Mouse (Mus musculus) midbrain, embryonic 14.5 days (tissue): ENCODE measurements around the gene AC161166.1. TPM values are rescaled to one million over a fixed set of nuclear protein-coding genes. Genes with fewer than 3 reads are reported as not detected.

Experiments
- ATAC-seq: fragments of 200-750 bp; cut with Nextera tagmentation; 2 replicates; pipeline ENCODE4 v1.8.0; 2017; ENCODE audit warnings: moderate number of reproducible peaks, moderate library complexity; ENCODE audit not compliant: low FRiP score, low TSS enrichment
- DNase-seq: peaks from one replicate; pipeline ENCODE4 v3.0.0-alpha.2; 2015
- H3K27ac ChIP-seq: fragments of 300-500 bp; sonication (generic); replicated peaks from 2 replicates; pipeline ENCODE4 v1.5.1; 2014; ENCODE audit warnings: mild to moderate bottlenecking, low read depth, low read length, moderate library complexity
- H3K27me3 ChIP-seq: fragments of 300-500 bp; sonication (generic); 2 replicates; pipeline ENCODE4 v1.6.1; 2014; ENCODE audit warnings: low read length, control low read depth, mixed read lengths; ENCODE audit not compliant: control insufficient read depth, insufficient read depth
- H3K36me3 ChIP-seq: fragments of 300-500 bp; sonication (generic); 2 replicates; pipeline ENCODE4 v1.6.1; 2014; ENCODE audit warnings: low read length, control low read depth; ENCODE audit not compliant: control insufficient read depth, insufficient read depth
- H3K4me1 ChIP-seq: fragments of 300-500 bp; sonication (generic); 2 replicates; pipeline ENCODE4 v1.6.1; 2014; ENCODE audit warnings: mild to moderate bottlenecking, antibody characterized with exemption, low read length, control low read depth; ENCODE audit not compliant: control insufficient read depth, insufficient read depth
- H3K4me2 ChIP-seq: fragments of 300-500 bp; sonication (generic); 2 replicates; pipeline ENCODE4 v1.6.1; 2014; ENCODE audit warnings: mild to moderate bottlenecking, low read length, moderate library complexity
- H3K4me3 ChIP-seq: fragments of 300-500 bp; sonication (generic); replicated peaks from 2 replicates; pipeline ENCODE4 v1.5.1; 2014; ENCODE audit warnings: low read depth, low read length
- H3K9ac ChIP-seq: fragments of 300-500 bp; sonication (generic); replicated peaks from 2 replicates; pipeline ENCODE4 v1.6.1; 2014; ENCODE audit warnings: mild to moderate bottlenecking, low read length, moderate library complexity
- H3K9me3 ChIP-seq: fragments of 300-500 bp; sonication (generic); 2 replicates; pipeline ENCODE4 v1.6.1; 2016; ENCODE audit warnings: low read length, control low read depth, mixed read lengths; ENCODE audit not compliant: control insufficient read depth
- WGBS: fragments of 180-500 bp; shearing (Covaris S2); extraction: QIAGEN DNeasy Blood & Tissue Kit; methylation state at CpG from one replicate; pipeline ENCODE4 v1.1.7; 2014; 5-methylcytosine and 5-hydroxymethylcytosine counted together
- polyA plus RNA-seq: library from polyadenylated mRNA; unstranded; fragments of >200 nt; fragmentation: Nextera tagmentation; extraction: Ambion mirVana; gene quantifications from 2 replicates; pipeline ENCODE4 v1.2.1, GENCODE M21; 2014

The AC161166.1 gene
- polyA plus RNA-seq, 1 experiment from 2014 or later: 1.8 TPM

GRCm38 (mm10) chr7:24539686-24540085, 27.4 kb upstream of the AC161166.1 start:
- peaks cover 16% of the 10 kb centered on the region for H3K36me3 ChIP-seq
- H3K4me3 ChIP-seq: no peak overlapping the region

GRCm38 (mm10) chr7:24538701-24539100, 26.4 kb upstream of the AC161166.1 start:
- Histone ChIP-seq H3K27me3 (no peaks in the 10 kb centered on the region), H3K4me1 (peaks cover 5% of the 10 kb centered on the region), H3K36me3 (peaks cover 25% of the 10 kb centered on the region), H3K9ac (no peak overlapping the region), H3K9me3 (no peaks in the 10 kb centered on the region), H3K4me2 (no peak overlapping the region), H3K27ac (no peak overlapping the region), H3K4me3 (no peak overlapping the region)
- WGBS: 80% methylated on average over 5 of the region's 5 CpGs
- no peak for ATAC-seq
- DNase-seq: no peak

More at GRCm38 (mm10) chr7:24539686-24540085, 27.4 kb upstream of the AC161166.1 start:
- Histone ChIP-seq H3K27ac (no peak overlapping the region), H3K9ac (no peak overlapping the region), H3K4me1 (no peaks in the 10 kb centered on the region), H3K27me3 (no peaks in the 10 kb centered on the region), H3K9me3 (no peaks in the 10 kb centered on the region), H3K4me2 (no peak overlapping the region)
- WGBS: 95% methylated on average over 4 of the region's 4 CpGs
- no peak for ATAC-seq
- DNase-seq: no peak

- Histone ChIP-seq H3K27ac (no peak overlapping the region), H3K4me3 (no peak overlapping the region), H3K4me1 (peaks cover 10% of the 10 kb centered on the region), H3K9ac (no peak overlapping the region), H3K27me3 (no peaks in the 10 kb centered on the region), H3K36me3 (peaks cover 31% of the 10 kb centered on the region), H3K4me2 (no peak overlapping the region), H3K9me3 (no peaks in the 10 kb centered on the region)
- DNase-seq: no peak
- WGBS: 45% methylated on average over 5 of the region's 5 CpGs
- ATAC-seq: no peak
These were observed 25.9 kb upstream of the AC161166.1 start for GRCm38 (mm10) chr7:24538154-24538553.

DNA sequence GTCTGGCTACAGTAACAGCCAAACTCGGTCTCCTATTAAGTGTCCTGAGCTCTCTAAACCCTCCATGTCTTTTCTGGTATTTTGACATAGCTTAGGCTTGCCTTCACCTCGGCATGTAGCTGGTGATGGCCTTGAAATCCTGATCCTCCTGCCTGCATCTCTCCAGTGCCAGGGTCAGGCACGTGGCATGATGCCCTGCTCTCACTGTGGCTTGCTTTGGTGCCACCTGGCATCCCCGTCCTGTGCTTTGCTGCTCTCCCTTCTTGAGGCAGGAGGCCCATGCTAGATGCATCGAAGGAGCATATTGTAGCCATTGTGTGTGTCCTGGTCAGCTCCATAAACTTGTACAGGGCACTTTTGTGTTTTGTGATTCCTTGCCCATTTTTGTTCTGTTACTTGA, 25.3 kb upstream of the AC161166.1 start:
- Histone ChIP-seq H3K9me3 (no peaks in the 10 kb centered on the region), H3K4me3 (no peak overlapping the region), H3K27ac (no peak overlapping the region), H3K27me3 (no peaks in the 10 kb centered on the region), H3K4me1 (peaks cover 10% of the 10 kb centered on the region), H3K4me2 (no peak overlapping the region), H3K36me3 (peaks cover 34% of the 10 kb centered on the region), H3K9ac (no peak overlapping the region)
- ATAC-seq (no peak), DNase-seq (no peak)
- 83% methylated on average over 5 of the region's 5 CpGs for WGBS

DNA sequence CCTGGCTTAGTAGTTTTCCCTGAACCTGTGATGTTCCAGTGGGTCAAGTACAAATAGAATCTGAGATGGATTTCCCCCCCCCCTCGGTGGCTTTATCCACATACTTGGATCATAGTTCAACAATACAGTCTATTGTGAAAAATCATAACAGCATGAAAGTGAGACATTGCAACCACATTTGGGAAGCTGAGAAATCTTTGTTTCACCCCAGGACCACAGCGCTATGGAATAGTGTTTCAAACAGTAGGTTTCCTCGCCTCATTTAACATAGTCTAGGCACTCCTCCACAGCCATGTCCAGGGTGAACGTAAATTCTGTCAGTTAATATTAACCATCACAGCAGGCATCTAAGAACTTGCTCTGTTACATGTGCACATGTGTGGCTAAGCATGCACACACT, 24.8 kb upstream of the AC161166.1 start:
- Histone ChIP-seq H3K9me3 (no peaks in the 10 kb centered on the region), H3K36me3 (peaks cover 37% of the 10 kb centered on the region), H3K9ac (no peak overlapping the region), H3K4me1 (peaks cover 15% of the 10 kb centered on the region), H3K4me3 (no peak overlapping the region), H3K27me3 (no peaks in the 10 kb centered on the region), H3K4me2 (no peak overlapping the region), H3K27ac (no peak overlapping the region)
- WGBS: 86% methylated on average over 4 of the region's 4 CpGs
- DNase-seq: no peak
- no peak for ATAC-seq

DNA sequence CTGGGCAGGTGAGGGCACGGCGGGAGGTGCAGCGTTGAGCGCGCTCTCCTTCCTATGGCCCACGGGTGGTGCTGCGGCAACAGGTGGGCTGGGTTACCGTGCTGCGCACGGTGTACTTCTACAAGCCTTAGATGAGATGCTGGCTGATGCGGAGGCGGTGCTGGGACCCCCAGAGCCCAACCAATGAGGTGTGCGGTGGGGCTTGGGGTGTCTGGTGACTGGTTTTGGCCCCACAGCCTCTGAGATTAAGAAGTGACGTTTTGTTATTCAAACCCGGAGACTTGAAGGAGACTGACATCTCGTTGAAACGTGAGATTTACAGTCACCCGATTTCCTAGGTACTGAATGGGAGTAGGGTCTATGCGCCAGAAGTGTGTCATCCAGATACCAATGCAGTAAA, 22.0 kb upstream of the AC161166.1 start:
- no peaks in the 10 kb centered on the region for H3K27me3 ChIP-seq
- H3K36me3 ChIP-seq: peaks cover 41% of the 10 kb centered on the region
- peaks cover 25% of the 10 kb centered on the region for H3K4me1 ChIP-seq
- WGBS: 31% methylated on average over 19 of the region's 19 CpGs
- DNase-seq (no peak), ATAC-seq (no peak)
- no peak overlapping the region for H3K9ac ChIP-seq
- H3K4me3 ChIP-seq: peak overlapping the region; percentile 12; the same call in 1 of the 2 replicates
- no peaks in the 10 kb centered on the region for H3K9me3 ChIP-seq
- peak overlapping the region; percentile 38 for H3K4me2 ChIP-seq
- no peak overlapping the region for H3K27ac ChIP-seq

GRCm38 (mm10) chr7:24533806-24534205, 21.6 kb upstream of the AC161166.1 start:
- DNase-seq (no peak), ATAC-seq (no peak)
- 21% methylated on average over 42 of the region's 42 CpGs for WGBS
- Histone ChIP-seq H3K27ac (no peak overlapping the region), H3K4me1 (peaks cover 26% of the 10 kb centered on the region), H3K27me3 (no peaks in the 10 kb centered on the region), H3K4me3 (peak overlapping the region; percentile 12), H3K9ac (peak overlapping the region; percentile 9; the same call in 1 of the 2 replicates), H3K36me3 (peaks cover 41% of the 10 kb centered on the region), H3K9me3 (no peaks in the 10 kb centered on the region), H3K4me2 (peak overlapping the region; percentile 38)

GRCm38 (mm10) chr7:24533031-24533571, 20.8 kb upstream of the AC161166.1 start:
- ATAC-seq (no peak), DNase-seq (no peak)
- Histone ChIP-seq H3K4me1 (peaks cover 26% of the 10 kb centered on the region), H3K9me3 (no peaks in the 10 kb centered on the region), H3K27me3 (no peaks in the 10 kb centered on the region), H3K4me2 (peak overlapping the region; percentile 3; the same call in 1 of the 2 replicates), H3K9ac (no peak overlapping the region), H3K36me3 (peaks cover 41% of the 10 kb centered on the region), H3K4me3 (no peak overlapping the region), H3K27ac (no peak overlapping the region)
- 66% methylated on average over 28 of the region's 28 CpGs for WGBS

- Histone ChIP-seq H3K27ac (peak overlapping the region; percentile 93), H3K27me3 (no peaks in the 10 kb centered on the region), H3K4me2 (peak overlapping the region; percentile 95), H3K9ac (peak overlapping the region; percentile 95), H3K9me3 (no peaks in the 10 kb centered on the region), H3K4me3 (peak overlapping the region; percentile 76), H3K4me1 (peaks cover 26% of the 10 kb centered on the region), H3K36me3 (peaks cover 39% of the 10 kb centered on the region)
- peak; percentile 56 for ATAC-seq
- peak; percentile 87 for DNase-seq
- under 1% methylated on average over 43 of the region's 43 CpGs for WGBS
These were observed 19.1 kb upstream of the AC161166.1 start for GRCm38 (mm10) chr7:24531211-24531971.
